9 mouse cellular contexts compared by ENCODE assay signal in the genomic region with DNA sequence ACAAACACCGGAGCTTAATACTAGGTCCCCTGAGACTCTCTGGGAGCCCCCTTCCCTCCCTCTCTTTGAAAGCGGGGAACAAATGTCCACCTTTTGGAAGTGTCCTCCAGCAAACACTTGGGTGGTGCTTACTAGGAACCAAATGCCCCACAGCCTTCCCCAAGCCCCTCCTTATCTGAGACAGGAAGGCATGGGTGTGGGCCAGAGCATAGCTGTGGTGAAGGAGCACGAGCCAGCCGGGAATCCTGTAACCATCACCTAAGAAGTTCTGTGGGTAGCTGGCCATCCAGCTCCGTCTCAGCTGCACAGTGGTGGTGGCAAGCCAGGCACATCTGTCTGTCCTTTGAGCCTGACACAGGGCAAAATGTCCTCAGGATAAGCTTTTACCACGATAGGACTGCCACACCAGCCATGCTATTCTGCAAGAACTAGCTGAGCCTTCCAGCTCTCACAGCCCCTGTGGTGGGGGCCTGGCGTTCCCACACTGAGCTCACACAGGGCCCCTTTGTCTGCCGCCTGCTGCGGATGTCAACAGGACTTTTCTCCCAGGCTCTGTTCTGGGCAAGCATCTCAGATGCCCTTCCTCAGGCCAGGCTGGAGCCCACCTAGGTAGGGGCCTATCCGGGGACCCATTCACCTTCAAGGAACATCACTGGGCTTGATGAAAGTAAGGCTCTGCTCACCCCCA. TPM values are rescaled to one million over a fixed set of nuclear protein-coding genes. Genes with fewer than 3 reads are reported as not detected.
DNase-seq lines count a peak whose midpoint lies in the region; ATAC-seq lines count a peak whose summit lies in the region.
"Had no signal": no experiment of that assay in that cellular context is flagged by ENCODE, and none has a peak within 500 bp of the region (broad histone marks: within the 10 kb centered on the region; RNA-seq: fewer than 3 reads in every experiment).

No protein-coding gene starts in this region.

- H3K4me2 ChIP-seq in embryonic facial prominence, embryonic 13.5 days = 0 out of 2 replicates have a peak overlapping the region, but pooled peaks have one; percentile 9
- peak overlapping the region; percentile 16 for H3K4me2 ChIP-seq in heart, embryonic 14.5 days (ENCODE audit: low read length)
- H3K4me2 ChIP-seq in midbrain, embryonic 12.5 days (replicated peaks) = peak overlapping the region; percentile 42
- H3K4me2 ChIP-seq: liver, embryonic 15.5 days had no signal

- H3K9ac ChIP-seq in embryonic facial prominence, embryonic 13.5 days = 0 out of 2 replicates have a peak overlapping the region, but pooled peaks have one; percentile 21
- 0 out of 2 replicates have a peak overlapping the region, but pooled peaks have one; percentile 8 for H3K9ac ChIP-seq in heart, embryonic 14.5 days (ENCODE audit: low read length)
- H3K9ac ChIP-seq in midbrain, embryonic 12.5 days (replicated peaks) = peak overlapping the region; percentile 51
- H3K9ac ChIP-seq: liver, embryonic 15.5 days had no signal

- no peak overlapping the region for H3K4me3 ChIP-seq in embryonic facial prominence, embryonic 13.5 days
- H3K4me3 ChIP-seq in heart, embryonic 14.5 days (ENCODE audit: control insufficient read depth in 1 of 2, insufficient read depth in 1 of 2, low read depth in 1 of 2, low read length in 2 of 2) = no peak overlapping the region
- H3K4me3 ChIP-seq in midbrain, embryonic 12.5 days = peak overlapping the region; percentile 18
- H3K4me3 ChIP-seq: liver, embryonic 15.5 days had no signal

- H3K27me3 ChIP-seq in embryonic facial prominence, embryonic 13.5 days = peaks cover 80% of the 10 kb centered on the region
- peaks cover 37% of the 10 kb centered on the region for H3K27me3 ChIP-seq in heart, embryonic 14.5 days (ENCODE audit: control insufficient read depth, insufficient read depth, low read length)
- 0 out of 2 replicates have a peak, but pooled peaks cover 12% of the 10 kb centered on the region for H3K27me3 ChIP-seq in midbrain, embryonic 12.5 days

- peaks cover 44% of the 10 kb centered on the region for H3K4me1 ChIP-seq in embryonic facial prominence, embryonic 13.5 days
- H3K4me1 ChIP-seq in heart, embryonic 14.5 days (ENCODE audit: control insufficient read depth in 2 of 2, insufficient read depth in 2 of 2, low read length in 2 of 2) = peaks cover 29 to 35% of the 10 kb centered on the region in 2 experiments
- peaks cover 67% of the 10 kb centered on the region for H3K4me1 ChIP-seq in midbrain, embryonic 12.5 days

- 18% methylated on average over 10 of the region's 10 CpGs for WGBS in embryonic facial prominence, embryonic 13.5 days
- WGBS in heart, embryonic 14.5 days = 24% methylated on average over 10 of the region's 10 CpGs
- WGBS in midbrain, embryonic 12.5 days = 18% methylated on average over 10 of the region's 10 CpGs

- H3K27ac ChIP-seq in embryonic facial prominence, embryonic 13.5 days = peak overlapping the region; percentile 62
- H3K27ac ChIP-seq in heart, embryonic 14.5 days (replicated peaks in 1 of 2; ENCODE audit: control insufficient read depth in 1 of 2, insufficient read depth in 1 of 2, low read depth in 2 of 2, low read length in 2 of 2) = peak overlapping the region in 1 of 2 experiments; percentile 41; a peak in 1 of 4 replicates
- H3K27ac ChIP-seq in midbrain, embryonic 12.5 days (replicated peaks) = peak overlapping the region; percentile 85
- H3K27ac ChIP-seq: liver, embryonic 15.5 days had no signal

- DNase-seq in layer of hippocampus, adult 9-11 months = peak; percentile 75
- DNase-seq in layer of hippocampus, adult 9-10 months (ENCODE audit: low spot score) = no peak
- DNase-seq in spleen, postnatal 14 days (ENCODE audit: low spot score in 2 of 2) = no peak
- no peak for DNase-seq in thymus, postnatal 14 days
- DNase-seq in cerebellum, postnatal 4 days (ENCODE audit: low spot score in 2 of 2) = no peak

- no peaks in the 10 kb centered on the region for H3K36me3 ChIP-seq in embryonic facial prominence, embryonic 13.5 days
- no peaks in the 10 kb centered on the region; the same call in 1 of the 2 replicates for H3K36me3 ChIP-seq in heart, embryonic 14.5 days (ENCODE audit: control insufficient read depth, insufficient read depth, low read length)
- H3K36me3 ChIP-seq in midbrain, embryonic 12.5 days = no peaks in the 10 kb centered on the region
- H3K36me3 ChIP-seq: liver, embryonic 15.5 days had no signal

- no peak for ATAC-seq in embryonic facial prominence, embryonic 13.5 days (ENCODE audit: insufficient number of reproducible peaks, insufficient read depth, low FRiP score, low TSS enrichment, low read depth)
- no peak for ATAC-seq in heart, embryonic 14.5 days (ENCODE audit: insufficient number of reproducible peaks, insufficient read depth, low FRiP score, low read depth)
- ATAC-seq in midbrain, embryonic 12.5 days (ENCODE audit: low FRiP score, low read depth) = no peak

- no peaks in the 10 kb centered on the region for H3K9me3 ChIP-seq in embryonic facial prominence, embryonic 13.5 days
- H3K9me3 ChIP-seq in heart, embryonic 14.5 days (ENCODE audit: control insufficient read depth, low read length) = no peaks in the 10 kb centered on the region
- no peaks in the 10 kb centered on the region for H3K9me3 ChIP-seq in midbrain, embryonic 12.5 days
- H3K9me3 ChIP-seq: liver, embryonic 15.5 days had no signal

RNA-seq across cellular contexts. Expression of gene Nrarp, which starts 2.1 kb away (rescaled TPM):
- 15.0 and 16.7 TPM in 2 replicates for polyA plus RNA-seq in embryonic facial prominence, embryonic 13.5 days (2015; fragmentation: Nextera tagmentation; extraction: Ambion mirVana)
- polyA plus RNA-seq in heart, embryonic 14.5 days (2014; fragmentation: Nextera tagmentation; extraction: Ambion mirVana) = 11.9 and 13.9 TPM in 2 replicates
- polyA plus RNA-seq in midbrain, embryonic 12.5 days (2016; fragmentation: Nextera tagmentation; extraction: Ambion mirVana) = 91.2 and 92.1 TPM in 2 replicates

RNA-seq across cellular contexts. Expression of gene Tor4a, which starts 18.3 kb away (rescaled TPM):
- polyA plus RNA-seq in embryonic facial prominence, embryonic 13.5 days (2015; fragmentation: Nextera tagmentation; extraction: Ambion mirVana) = 5.1 and 6.1 TPM in 2 replicates
- polyA plus RNA-seq in heart, embryonic 14.5 days (2014; fragmentation: Nextera tagmentation; extraction: Ambion mirVana) = 6.5 and 8.0 TPM in 2 replicates
- 1.4 and 1.6 TPM in 2 replicates for polyA plus RNA-seq in midbrain, embryonic 12.5 days (2016; fragmentation: Nextera tagmentation; extraction: Ambion mirVana)

RNA-seq across cellular contexts. Expression of gene Nelfb, which starts 32.9 kb away (rescaled TPM):
- 110 and 114 TPM in 2 replicates for polyA plus RNA-seq in embryonic facial prominence, embryonic 13.5 days (2015; fragmentation: Nextera tagmentation; extraction: Ambion mirVana)
- 58.4 and 65.9 TPM in 2 replicates for polyA plus RNA-seq in heart, embryonic 14.5 days (2014; fragmentation: Nextera tagmentation; extraction: Ambion mirVana)
- polyA plus RNA-seq in midbrain, embryonic 12.5 days (2016; fragmentation: Nextera tagmentation; extraction: Ambion mirVana) = 118 and 123 TPM in 2 replicates

RNA-seq across cellular contexts. Expression of gene Stpg3, which starts 36.0 kb away (rescaled TPM):
- polyA plus RNA-seq in embryonic facial prominence, embryonic 13.5 days (2015; fragmentation: Nextera tagmentation; extraction: Ambion mirVana) = 0.15 TPM in 1 of 2 replicates, not detected in the other
- polyA plus RNA-seq in heart, embryonic 14.5 days (2014; fragmentation: Nextera tagmentation; extraction: Ambion mirVana) = not detected in 2 replicates
- polyA plus RNA-seq in midbrain, embryonic 12.5 days (2016; fragmentation: Nextera tagmentation; extraction: Ambion mirVana) = not detected in 2 replicates
- polyA plus RNA-seq: liver, embryonic 15.5 days had no signal

RNA-seq across cellular contexts. Expression of gene Fam166a, which starts 40.1 kb away (rescaled TPM):
- not detected in 2 replicates for polyA plus RNA-seq in embryonic facial prominence, embryonic 13.5 days (2015; fragmentation: Nextera tagmentation; extraction: Ambion mirVana)
- polyA plus RNA-seq in heart, embryonic 14.5 days (2014; fragmentation: Nextera tagmentation; extraction: Ambion mirVana) = 0.93 TPM in 1 of 2 replicates, not detected in the other
- 0.21 and 1.6 TPM in 2 replicates for polyA plus RNA-seq in midbrain, embryonic 12.5 days (2016; fragmentation: Nextera tagmentation; extraction: Ambion mirVana)
